Mouse (Mus musculus): ENCODE measurements around the gene Gpc2. TPM values are rescaled to one million over a fixed set of nuclear protein-coding genes. Genes with fewer than 3 reads are reported as not detected.
A peak's percentile ranks its signal among the peaks of the same experiment; 100 is the strongest.

The Gpc2 gene
- total and polyA plus RNA-seq, 3 experiments, result 0.04 TPM; not detected in 2

DNA sequence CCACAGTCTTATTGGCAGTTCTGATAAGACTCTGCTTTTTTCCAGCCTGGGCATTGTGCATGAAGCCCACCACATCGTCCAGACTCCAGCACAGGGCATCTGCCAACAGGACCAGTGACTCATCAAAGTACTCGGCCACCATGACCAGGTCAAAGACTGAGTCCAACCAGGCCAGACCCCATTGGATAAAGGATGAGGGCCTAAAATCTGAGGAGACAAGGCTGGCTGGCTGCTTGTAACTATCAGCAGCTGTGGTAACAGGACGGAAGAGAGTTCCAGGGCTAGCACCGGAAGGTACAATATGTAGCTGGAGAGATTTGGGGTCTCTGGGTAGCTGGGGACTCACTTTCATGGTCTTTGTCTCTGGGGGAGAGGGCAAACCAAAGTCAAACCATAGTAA is 14.1 kb downstream of the Gpc2 start:
- Histone ChIP-seq H3K9ac (ENCODE audit: control insufficient read depth, low read depth, low read length, poor library complexity, severe bottlenecking) (no peak overlapping the region), H3K27me3 (ENCODE audit: control insufficient read depth in 1 of 2, insufficient read depth in 2 of 2, low read length in 2 of 2) (no peaks in the 10 kb centered on the region), H3K36me3 (ENCODE audit: control insufficient read depth in 1 of 2, insufficient read depth in 2 of 2, low read length in 2 of 2) (peaks cover 0 to 19% of the 10 kb centered on the region in 2 experiments; a peak in 3 of 4 replicates), H3K4me3 (ENCODE audit: control insufficient read depth in 1 of 2, insufficient read depth in 1 of 2, low read depth in 2 of 2, low read length in 2 of 2) (no peak overlapping the region), H3K9me3 (replicated peaks; ENCODE audit: insufficient read depth, low read length) (no peaks in the 10 kb centered on the region), H3K27ac (ENCODE audit: control insufficient read depth, low read depth, low read length) (no peak overlapping the region), H3K4me1 (ENCODE audit: control insufficient read depth in 1 of 2, insufficient read depth in 2 of 2, low read length in 2 of 2) (peaks cover 0 to 26% of the 10 kb centered on the region in 2 experiments; a peak in 3 of 4 replicates), H3K79me2 (ENCODE audit: control insufficient read depth, insufficient read depth, low read length, poor library complexity) (peaks cover 32% of the 10 kb centered on the region)
- no peak for DNase-seq (ENCODE audit: low read depth, low spot score)
- TF ChIP-seq ZNF384 (IDR thresholded peaks at IDR 0.05; ENCODE audit: low read depth, low read length) (no peak), MXI1 (IDR thresholded peaks at IDR 0.05; ENCODE audit: low read depth, low read length) (no peak), MYC (IDR thresholded peaks at IDR 0.05; ENCODE audit: low read depth, low read length) (no peak), ZMIZ1 (IDR thresholded peaks at IDR 0.05; ENCODE audit: low read depth, low read length) (no peak), POLR2AphosphoS2 (IDR thresholded peaks at IDR 0.05; ENCODE audit: low read length) (no peak), TCF12 (IDR thresholded peaks at IDR 0.05; ENCODE audit: low read depth, low read length) (no peak), TBP (IDR thresholded peaks at IDR 0.05; ENCODE audit: low read depth, low read length) (no peak), NRF1 (IDR thresholded peaks at IDR 0.05; ENCODE audit: insufficient read depth, low read depth, low read length, poor library complexity, severe bottlenecking) (no peak), SMC3 (IDR thresholded peaks at IDR 0.05; ENCODE audit: low read depth, low read length) (no peak), POLR2AphosphoS5 (IDR thresholded peaks at IDR 0.05; ENCODE audit: borderline replicate concordance, low read depth, low read length) (no peak), RCOR1 (IDR thresholded peaks at IDR 0.05; ENCODE audit: low read depth, low read length) (no peak), USF1 (IDR thresholded peaks at IDR 0.05; ENCODE audit: low read depth, low read length) (no peak)

GRCm38 (mm10) chr5:138264207-138264578 is 15.6 kb downstream of the Gpc2 start:
- peak overlapping the region; percentile 68 to 89 for H3K4me3 ChIP-seq (ENCODE audit: control insufficient read depth in 1 of 2, insufficient read depth in 1 of 2, low read depth in 2 of 2, low read length in 2 of 2)
- no peaks in the 10 kb centered on the region for H3K9me3 ChIP-seq (replicated peaks; ENCODE audit: insufficient read depth, low read length)
- peak overlapping the region; percentile 59 for H3K27ac ChIP-seq (ENCODE audit: control insufficient read depth, low read depth, low read length)
- no peak for DNase-seq (ENCODE audit: low read depth, low spot score)
- TF ChIP-seq SMC3 (IDR thresholded peaks at IDR 0.05; ENCODE audit: low read depth, low read length) (no peak), CHD1 (IDR thresholded peaks at IDR 0.05; ENCODE audit: low read depth, low read length) (peak; percentile 43; the same call in 1 of the 2 replicates), POLR2A (IDR thresholded peaks at IDR 0.05; ENCODE audit: control insufficient read depth in 1 of 2, insufficient read depth in 1 of 2, low read depth in 1 of 2, low read length in 2 of 2, poor library complexity in 1 of 2) (no peak)
- peaks cover 4 to 41% of the 10 kb centered on the region in 2 experiments for H3K4me1 ChIP-seq (ENCODE audit: control insufficient read depth in 1 of 2, insufficient read depth in 2 of 2, low read length in 2 of 2)
- H3K36me3 ChIP-seq (ENCODE audit: control insufficient read depth in 1 of 2, insufficient read depth in 2 of 2, low read length in 2 of 2), result peaks cover 0 to 34% of the 10 kb centered on the region in 2 experiments; a peak in 3 of 4 replicates
- H3K79me2 ChIP-seq (ENCODE audit: control insufficient read depth, insufficient read depth, low read length, poor library complexity), result peaks cover 46% of the 10 kb centered on the region
- H3K9ac ChIP-seq (ENCODE audit: control insufficient read depth, low read depth, low read length, poor library complexity, severe bottlenecking), result peak overlapping the region; percentile 93
- no peaks in the 10 kb centered on the region for H3K27me3 ChIP-seq (ENCODE audit: control insufficient read depth in 1 of 2, insufficient read depth in 2 of 2, low read length in 2 of 2)
